Mouse (Mus musculus) hindbrain, embryonic 11.5 days (tissue): ENCODE measurements around the gene Rnf208. TPM values are rescaled to one million over a fixed set of nuclear protein-coding genes. Genes with fewer than 3 reads are reported as not detected.

ENCODE experiments used
- ATAC-seq: fragments of 200-750 bp; cut with Nextera tagmentation; 2 replicates; pipeline ENCODE4 v1.8.0; 2017; ENCODE audit warnings: mild to moderate bottlenecking, moderate TSS enrichment, moderate library complexity; ENCODE audit not compliant: low FRiP score
- DNase-seq: peaks from one replicate; pipeline ENCODE4 v3.0.0-alpha.2; 2015; ENCODE audit warnings: low spot score
- H3K27ac ChIP-seq: fragments of 300-500 bp; sonication (generic); 2 replicates; pipeline ENCODE4 v1.5.1; 2014; ENCODE audit warnings: mild to moderate bottlenecking, low read depth, low read length
- H3K27me3 ChIP-seq: fragments of 300-500 bp; sonication (generic); 2 replicates; pipeline ENCODE4 v1.6.1; 2014; ENCODE audit warnings: mild to moderate bottlenecking, low read length, moderate library complexity, mixed read lengths; ENCODE audit not compliant: control insufficient read depth, insufficient read depth
- H3K36me3 ChIP-seq: fragments of 300-500 bp; sonication (generic); 2 replicates; pipeline ENCODE4 v1.6.1; 2014; ENCODE audit warnings: mild to moderate bottlenecking, low read length, moderate library complexity, mixed read lengths; ENCODE audit not compliant: control insufficient read depth, insufficient read depth
- H3K4me1 ChIP-seq: fragments of 300-500 bp; sonication (generic); replicated peaks from 2 replicates; pipeline ENCODE4 v1.6.1; 2014; ENCODE audit warnings: low read length, mixed read lengths; ENCODE audit not compliant: control insufficient read depth, insufficient read depth
- H3K4me2 ChIP-seq: fragments of 300-500 bp; sonication (generic); replicated peaks from 2 replicates; pipeline ENCODE4 v1.6.1; 2014; ENCODE audit warnings: mild to moderate bottlenecking, low read depth, low read length
- H3K4me3 ChIP-seq: fragments of 300-500 bp; sonication (generic); 2 replicates; pipeline ENCODE4 v1.5.1; 2014; ENCODE audit warnings: low read depth, low read length
- H3K9ac ChIP-seq: fragments of 300-500 bp; sonication (generic); 2 replicates; pipeline ENCODE4 v1.6.1; 2014; ENCODE audit warnings: low read depth, low read length
- H3K9me3 ChIP-seq: fragments of 300-500 bp; sonication (generic); 2 replicates; pipeline ENCODE4 v1.6.1; 2016; ENCODE audit warnings: low read length; ENCODE audit not compliant: control insufficient read depth
- WGBS: fragments of 180-500 bp; shearing (Covaris S2); extraction: QIAGEN DNeasy Blood & Tissue Kit; methylation state at CpG from one replicate; pipeline ENCODE4 v1.1.7; 2014; 5-methylcytosine and 5-hydroxymethylcytosine counted together
- polyA plus RNA-seq: library from polyadenylated mRNA; unstranded; fragments of >200 nt; fragmentation: Nextera tagmentation; extraction: Ambion mirVana; gene quantifications from 2 replicates; pipeline ENCODE4 v1.2.1, GENCODE M21; 2014

Gene Rnf208
- polyA plus RNA-seq, 1 experiment from 2014 or later = 23.9 TPM

GRCm38 (mm10) chr2:25287927-25288649 is 46.0 kb downstream of the Rnf208 start, which contains the start of gene Tmem210:
TSS of gene Tmem210 (plus strand) at chr2:25288145.
- Histone ChIP-seq H3K9me3 (no peaks in the 10 kb centered on the region), H3K36me3 (peaks cover 7% of the 10 kb centered on the region; the same call in 1 of the 2 replicates), H3K9ac (no peak within 1 kb of the TSS), H3K4me3 (no peak within 1 kb of the TSS), H3K4me2 (no peak within 1 kb of the TSS), H3K27me3 (peaks cover 55% of the 10 kb centered on the region), H3K27ac (no peak within 1 kb of the TSS), H3K4me1 (peaks cover 5% of the 10 kb centered on the region; the same call in 1 of the 2 replicates)
- 91% methylated on average over 6 of the region's 6 CpGs for WGBS
- DNase-seq = no peak
- ATAC-seq = no peak

- WGBS = 74% methylated on average over 7 of the region's 7 CpGs
- DNase-seq = no peak
Measured at GRCm38 (mm10) chr2:25288734-25289345, 46.8 kb downstream of the Rnf208 start.

GRCm38 (mm10) chr2:25289651-25290050 is 47.6 kb downstream of the Rnf208 start, which contains the start of gene Lrrc26:
TSS of gene Lrrc26 (plus strand) at chr2:25289915.
- Histone ChIP-seq H3K4me3 (peak within 1 kb of the TSS; percentile 10; the same call in 1 of the 2 replicates), H3K4me1 (peaks cover 5% of the 10 kb centered on the region; the same call in 1 of the 2 replicates), H3K9me3 (no peaks in the 10 kb centered on the region), H3K27ac (no peak within 1 kb of the TSS), H3K9ac (no peak within 1 kb of the TSS), H3K27me3 (peaks cover 59% of the 10 kb centered on the region), H3K36me3 (no peaks in the 10 kb centered on the region), H3K4me2 (no peak within 1 kb of the TSS)
- DNase-seq (no peak), ATAC-seq (no peak)
- 9% methylated on average over 11 of the region's 11 CpGs for WGBS

More at GRCm38 (mm10) chr2:25288734-25289345, 46.8 kb downstream of the Rnf208 start:
- no peak overlapping the region for H3K9ac ChIP-seq
- H3K4me3 ChIP-seq = no peak overlapping the region
- no peak overlapping the region for H3K27ac ChIP-seq
- H3K9me3 ChIP-seq = no peaks in the 10 kb centered on the region
- H3K27me3 ChIP-seq = peaks cover 59% of the 10 kb centered on the region
- H3K4me1 ChIP-seq = peaks cover 5% of the 10 kb centered on the region; the same call in 1 of the 2 replicates
- ATAC-seq = no peak
- no peak overlapping the region for H3K4me2 ChIP-seq
- H3K36me3 ChIP-seq = peaks cover 3% of the 10 kb centered on the region; the same call in 1 of the 2 replicates

- DNase-seq (peak; percentile 38), ATAC-seq (no peak)
- no peak overlapping the region for H3K27ac ChIP-seq
- peaks cover 5% of the 10 kb centered on the region; the same call in 1 of the 2 replicates for H3K4me1 ChIP-seq
- no peak overlapping the region for H3K9ac ChIP-seq
- WGBS = 2% methylated on average over 54 of the region's 54 CpGs
- H3K9me3 ChIP-seq = no peaks in the 10 kb centered on the region
- H3K4me3 ChIP-seq = peak overlapping the region; percentile 10; the same call in 1 of the 2 replicates
- no peaks in the 10 kb centered on the region for H3K36me3 ChIP-seq
- H3K27me3 ChIP-seq = peaks cover 59% of the 10 kb centered on the region
- H3K4me2 ChIP-seq = no peak overlapping the region
Measured at GRCm38 (mm10) chr2:25290101-25290815, 48.2 kb downstream of the Rnf208 start.

- Histone ChIP-seq H3K36me3 (no peaks in the 10 kb centered on the region), H3K27ac (no peak overlapping the region), H3K4me2 (no peak overlapping the region), H3K9me3 (no peaks in the 10 kb centered on the region), H3K4me1 (peaks cover 5% of the 10 kb centered on the region; the same call in 1 of the 2 replicates), H3K9ac (no peak overlapping the region), H3K4me3 (peak overlapping the region; percentile 10; the same call in 1 of the 2 replicates), H3K27me3 (peaks cover 63% of the 10 kb centered on the region)
- DNase-seq (peak; percentile 23), ATAC-seq (no peak)
- WGBS = 2% methylated on average over 18 of the region's 18 CpGs
Measured at GRCm38 (mm10) chr2:25290816-25291130, 48.7 kb downstream of the Rnf208 start.

GRCm38 (mm10) chr2:25291184-25292053 is 49.4 kb downstream of the Rnf208 start:
- DNase-seq (peak; percentile 18), ATAC-seq (peak; percentile 11; the same call in 1 of the 2 replicates)
- WGBS = 7% methylated on average over 31 of the region's 32 CpGs
- H3K9me3 ChIP-seq = no peaks in the 10 kb centered on the region
- H3K4me3 ChIP-seq = peak overlapping the region; percentile 25; the same call in 1 of the 2 replicates
- peaks cover 5% of the 10 kb centered on the region; the same call in 1 of the 2 replicates for H3K4me1 ChIP-seq
- H3K27ac ChIP-seq = no peak overlapping the region
- H3K36me3 ChIP-seq = no peaks in the 10 kb centered on the region
- peaks cover 65% of the 10 kb centered on the region for H3K27me3 ChIP-seq
- peak overlapping the region; percentile 44 for H3K4me2 ChIP-seq
- no peak overlapping the region for H3K9ac ChIP-seq

- H3K27me3 ChIP-seq = peaks cover 64% of the 10 kb centered on the region
- DNase-seq (peak; percentile 31), ATAC-seq (peak; percentile 7; the same call in 1 of the 2 replicates)
- H3K36me3 ChIP-seq = no peaks in the 10 kb centered on the region
- peak overlapping the region; percentile 44 for H3K4me2 ChIP-seq
- peak overlapping the region; percentile 25 for H3K4me3 ChIP-seq
- H3K27ac ChIP-seq = no peak overlapping the region
- H3K4me1 ChIP-seq = peaks cover 5% of the 10 kb centered on the region; the same call in 1 of the 2 replicates
- peak overlapping the region; percentile 23; the same call in 1 of the 2 replicates for H3K9ac ChIP-seq
- WGBS = 6% methylated on average over 42 of the region's 43 CpGs
- no peaks in the 10 kb centered on the region for H3K9me3 ChIP-seq
Measured at GRCm38 (mm10) chr2:25292054-25292544, 50.0 kb downstream of the Rnf208 start.
